Mouse (Mus musculus): Measurements from ENCODE around the gene Acad10. TPM values are rescaled to one million over a fixed set of nuclear protein-coding genes. Genes with fewer than 3 reads are reported as not detected.
"Not testable (repeated sequence)": the region's sequence is repeated elsewhere in the genome, so short reads cannot be mapped to it uniquely, and the experiment has no call there.

Gene Acad10
- 9.6 and 10.3 TPM in 2 replicates for polyA plus RNA-seq (2012; rRNA removed)

DNA sequence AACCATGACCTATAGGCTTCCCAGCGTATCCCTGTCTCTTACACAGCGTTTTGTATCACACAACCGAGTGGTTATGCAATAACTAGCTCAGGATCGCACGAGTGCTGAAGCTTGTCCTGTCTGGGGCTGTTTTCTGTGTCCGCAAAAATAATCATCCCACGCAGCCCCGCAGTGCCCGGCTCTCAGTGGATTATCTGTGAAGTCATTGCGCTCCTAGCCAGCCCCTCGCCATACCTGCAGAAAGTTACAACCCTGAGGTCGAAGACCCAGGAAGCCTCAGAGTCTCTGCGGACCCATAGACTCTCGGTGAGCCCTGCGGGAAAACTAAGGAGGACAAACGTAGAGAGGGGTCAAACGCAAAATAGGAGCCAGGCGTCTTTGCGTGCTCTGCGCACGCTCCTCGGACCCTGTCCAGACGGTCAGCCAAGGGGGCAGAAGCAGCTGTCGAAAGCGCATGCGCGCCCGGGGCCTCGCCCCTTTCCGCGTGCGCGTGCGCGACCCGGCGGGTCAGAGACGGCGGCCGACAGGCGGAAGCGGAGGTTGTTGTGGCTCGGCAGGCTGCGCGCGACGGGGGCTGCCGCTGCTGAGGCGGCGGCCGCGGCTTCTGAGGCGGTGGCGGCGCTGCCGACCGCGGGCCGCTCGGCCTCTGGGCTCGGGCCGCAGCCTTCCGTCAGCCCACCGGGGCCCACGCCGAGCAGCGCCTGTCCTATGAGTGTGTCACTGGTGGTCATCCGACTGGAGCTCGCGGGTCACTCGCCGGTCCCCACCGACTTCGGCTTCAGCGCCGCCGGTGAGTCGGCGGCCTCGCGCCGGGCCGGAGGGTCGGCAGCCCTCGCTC, at the start of gene Acad10, which contains the start of gene Brap:
Acad10 (minus strand) TSS at position 456 of the 838 bp plus-strand sequence.
Brap (plus strand) TSS at position 505 of the 838 bp plus-strand sequence.
- peak; percentile 95 for DNase-seq (ENCODE audit: low spot score)

DNA sequence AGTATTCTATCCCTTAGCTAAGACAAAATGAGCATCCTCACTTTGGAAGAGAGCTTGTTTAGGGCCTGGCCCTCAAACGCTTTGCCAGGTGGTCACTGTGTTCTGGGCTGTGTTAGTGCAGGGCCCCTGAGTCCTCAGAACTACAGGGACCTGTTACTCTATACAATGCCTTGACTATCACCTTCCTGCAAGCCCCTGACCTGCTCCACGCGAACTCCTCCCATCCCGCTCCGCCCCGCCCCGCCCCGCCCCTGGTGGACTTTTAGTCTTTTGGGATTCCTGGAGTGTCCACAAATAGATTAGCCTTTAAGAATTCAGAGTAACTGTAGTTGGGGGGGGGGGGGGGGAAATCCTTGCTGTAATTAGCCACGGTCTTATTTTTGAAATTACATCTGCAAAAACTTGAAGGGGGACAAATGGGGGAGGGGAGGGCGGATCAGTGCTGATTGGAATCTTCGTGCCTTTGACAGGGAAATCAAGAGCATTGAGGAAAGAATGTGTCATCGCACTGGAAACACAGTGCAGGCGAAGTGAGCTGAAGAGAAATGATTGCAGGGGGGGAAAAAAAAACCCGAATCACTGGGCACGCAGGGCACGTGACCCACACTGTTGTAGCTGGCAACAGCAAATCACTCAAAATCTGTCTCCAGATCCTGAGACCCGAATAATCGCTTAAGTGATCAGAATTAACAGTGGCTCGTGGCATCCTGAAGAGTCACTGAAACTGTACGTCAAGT, 44.4 kb upstream of the Acad10 start:
- no peak for DNase-seq (ENCODE audit: low spot score)

DNA sequence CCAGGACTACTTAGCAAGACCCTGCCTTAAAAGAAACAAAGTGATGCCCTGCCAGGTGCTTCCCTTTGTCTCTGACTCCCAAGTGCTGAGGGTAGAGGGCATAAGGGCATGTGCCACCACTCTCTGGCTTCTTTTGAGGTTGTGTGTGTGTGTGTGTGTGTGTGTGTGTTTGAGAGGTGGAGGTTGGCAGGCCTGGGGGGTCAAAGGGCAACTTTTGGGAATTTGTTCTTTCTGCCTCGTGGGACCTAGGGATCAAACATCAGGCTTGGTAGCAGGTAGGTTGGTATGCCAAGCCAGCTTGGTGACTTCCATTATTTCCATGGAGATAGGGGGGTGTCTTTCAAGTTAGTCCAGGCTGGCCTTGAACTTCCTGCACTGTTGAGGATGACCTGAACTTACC, 43.0 kb upstream of the Acad10 start:
- DNase-seq (ENCODE audit: low spot score) = no peak

DNA sequence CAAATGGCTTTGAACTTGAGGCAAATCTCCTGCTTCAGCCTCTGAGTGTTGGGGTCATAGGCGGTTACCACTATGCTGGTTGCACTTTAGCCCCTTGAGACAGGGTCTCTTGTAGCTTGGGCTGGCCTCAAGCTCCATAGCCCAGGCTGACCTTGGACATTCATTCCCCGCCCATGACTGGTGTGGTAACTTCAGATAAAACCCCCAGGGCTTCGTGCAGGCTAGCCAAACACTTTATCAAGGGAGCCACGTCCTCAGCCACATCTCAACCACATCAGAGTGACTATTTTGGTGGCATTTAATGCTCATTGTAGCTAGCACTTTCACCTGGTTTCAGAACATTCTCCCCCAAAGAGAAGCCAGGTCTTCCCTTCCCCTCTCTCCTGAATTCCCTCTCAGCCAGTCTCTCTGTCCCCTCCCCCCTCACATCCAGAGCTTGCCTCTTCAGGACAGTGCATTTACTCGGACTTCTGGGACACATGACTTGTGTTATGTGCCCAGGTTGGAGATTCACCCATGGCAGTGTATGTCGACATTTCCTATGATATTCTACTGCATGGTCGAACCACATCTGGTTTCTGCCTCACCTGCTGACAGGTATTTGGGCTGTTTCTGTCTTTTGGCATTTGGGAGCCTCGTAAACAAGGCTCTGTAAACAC, 40.9 kb upstream of the Acad10 start:
- DNase-seq (ENCODE audit: low spot score) = no peak

DNA sequence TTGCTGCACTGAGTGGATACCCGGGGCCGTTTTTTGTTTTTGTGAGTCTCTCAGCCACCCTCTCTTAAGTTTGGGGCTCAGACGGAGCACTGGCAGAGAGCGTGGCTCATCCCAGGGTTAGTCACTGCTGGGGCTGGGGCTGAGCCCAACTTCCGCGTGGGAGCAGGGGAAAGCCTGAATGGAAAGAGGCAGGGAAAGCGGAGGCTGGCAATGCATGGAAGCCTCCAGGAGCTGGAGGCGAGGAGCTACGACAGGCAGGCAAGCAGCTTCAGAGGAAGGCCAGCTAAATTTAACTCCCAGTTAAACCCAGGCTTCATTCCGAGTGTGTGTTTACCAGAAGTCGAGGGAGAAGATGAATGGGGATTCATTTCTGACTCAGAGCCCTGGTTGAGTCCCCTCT, 40.2 kb upstream of the Acad10 start:
- no peak for DNase-seq (ENCODE audit: low spot score)

DNA sequence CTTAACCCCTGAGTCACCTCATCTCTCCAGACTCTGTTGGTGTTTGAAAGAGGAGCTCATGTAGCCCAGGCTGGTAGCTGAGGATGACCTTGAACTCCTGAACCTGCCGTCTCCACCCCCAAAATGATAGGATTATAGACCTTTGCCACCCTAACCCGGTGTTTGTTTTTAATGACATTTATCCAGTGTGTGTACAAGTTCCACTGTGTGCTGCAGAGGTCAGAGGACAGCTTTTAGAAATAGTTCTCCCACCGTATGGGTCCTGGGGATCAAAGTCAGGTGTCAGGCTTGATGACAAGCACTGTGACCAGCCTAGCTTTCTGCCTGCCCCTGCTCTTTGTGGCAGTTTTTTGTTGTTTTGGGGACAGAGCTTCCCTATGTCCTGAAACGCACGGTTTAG, 39.6 kb upstream of the Acad10 start:
- DNase-seq (ENCODE audit: low spot score) = no peak

DNA sequence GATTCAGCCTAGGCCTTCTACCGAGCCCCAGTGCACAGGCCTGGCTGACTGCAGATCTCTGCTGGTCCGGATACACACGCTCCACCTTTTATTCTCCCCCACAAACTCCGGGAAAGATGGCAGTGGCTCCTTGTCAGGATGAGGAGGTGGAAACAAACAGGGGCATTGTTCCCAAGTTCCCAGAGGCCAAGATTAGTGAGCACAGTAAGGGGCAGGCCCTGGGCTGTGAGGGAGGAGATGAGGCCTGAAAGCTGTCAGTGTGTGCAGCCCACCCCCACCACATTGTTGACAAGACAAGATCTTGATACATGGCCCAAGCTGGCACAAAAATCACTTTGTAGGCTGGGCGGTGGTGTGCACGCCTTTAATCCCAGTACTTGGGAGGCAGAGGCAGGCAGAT, 36.4 kb upstream of the Acad10 start:
- DNase-seq (ENCODE audit: low spot score) = no peak

DNA sequence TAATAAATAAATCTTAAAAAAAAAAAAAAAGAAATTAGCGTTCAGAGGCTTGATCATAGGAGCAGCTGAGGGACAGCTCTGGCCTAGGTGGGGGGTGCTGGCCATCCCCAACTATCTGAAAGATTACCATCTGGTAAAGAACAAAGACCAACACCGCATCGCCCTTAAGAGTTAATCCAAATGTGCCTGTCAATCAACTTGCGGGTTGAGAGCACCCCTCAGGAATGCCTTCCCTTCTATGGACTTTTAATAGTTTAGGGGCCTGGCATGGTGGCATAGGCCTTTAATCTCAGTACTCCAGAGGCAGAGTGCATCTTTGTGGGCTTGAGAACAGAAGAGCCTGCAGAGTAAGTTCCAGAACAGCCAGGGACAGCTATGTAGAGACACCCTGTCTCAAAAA, 32.6 kb upstream of the Acad10 start:
- no peak for DNase-seq (ENCODE audit: low spot score)

DNA sequence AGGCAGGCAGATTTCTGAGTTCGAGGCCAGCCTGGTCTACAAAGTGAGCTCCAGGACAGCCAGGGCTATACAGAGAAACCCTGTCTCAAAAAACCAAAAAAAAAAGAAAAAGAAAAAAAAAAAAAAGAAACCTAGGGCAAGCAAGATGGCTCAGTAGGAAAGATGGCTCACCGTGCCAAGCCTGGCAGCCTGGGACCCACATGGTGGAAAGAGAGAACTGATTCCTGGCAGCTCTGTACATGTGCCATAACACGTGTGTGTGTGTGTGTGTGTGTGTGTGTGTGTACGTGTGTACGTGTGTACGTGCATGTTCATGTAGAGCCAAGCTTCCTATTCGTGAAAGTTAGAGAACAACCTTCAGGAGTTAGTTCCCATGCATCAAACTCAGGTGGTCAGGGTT, 31.1 kb upstream of the Acad10 start:
- not testable (repeated sequence) for DNase-seq (ENCODE audit: low spot score)

DNA sequence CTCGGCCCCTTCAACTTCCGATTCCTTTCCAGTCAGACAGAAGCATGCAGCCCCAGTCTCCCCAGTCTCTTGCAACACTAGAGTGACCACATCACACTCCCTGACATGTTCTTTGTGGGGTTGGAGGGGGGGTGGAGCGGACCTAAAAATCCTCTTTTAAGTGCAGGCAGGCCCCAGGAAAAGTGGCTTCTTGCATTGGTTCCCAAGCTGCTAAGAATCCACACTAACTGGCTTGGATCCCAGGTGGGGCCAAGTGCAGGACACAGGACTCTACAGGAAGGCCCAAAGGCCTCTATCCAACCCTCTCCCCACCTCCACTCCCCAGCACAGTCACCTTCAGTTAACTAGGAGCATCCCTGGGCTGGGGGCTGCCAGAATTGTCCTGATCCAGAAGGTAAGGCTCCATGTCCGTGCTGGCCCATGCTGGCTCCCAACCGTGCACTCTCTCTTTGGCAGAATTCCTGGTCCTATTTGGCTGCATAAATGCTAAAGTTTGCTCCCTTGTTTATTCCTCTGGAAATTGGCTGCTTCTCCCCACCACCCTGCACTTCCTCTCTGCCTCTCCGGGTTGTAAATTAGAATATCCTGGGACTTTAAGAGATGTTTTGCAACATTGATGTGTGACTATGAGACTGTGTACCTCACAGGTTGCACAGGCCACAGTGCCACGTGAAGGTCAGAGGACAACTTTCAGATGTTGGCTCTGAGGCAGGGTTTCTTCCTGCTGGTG, 30.3 kb upstream of the Acad10 start:
- DNase-seq (ENCODE audit: low spot score) = no peak

DNA sequence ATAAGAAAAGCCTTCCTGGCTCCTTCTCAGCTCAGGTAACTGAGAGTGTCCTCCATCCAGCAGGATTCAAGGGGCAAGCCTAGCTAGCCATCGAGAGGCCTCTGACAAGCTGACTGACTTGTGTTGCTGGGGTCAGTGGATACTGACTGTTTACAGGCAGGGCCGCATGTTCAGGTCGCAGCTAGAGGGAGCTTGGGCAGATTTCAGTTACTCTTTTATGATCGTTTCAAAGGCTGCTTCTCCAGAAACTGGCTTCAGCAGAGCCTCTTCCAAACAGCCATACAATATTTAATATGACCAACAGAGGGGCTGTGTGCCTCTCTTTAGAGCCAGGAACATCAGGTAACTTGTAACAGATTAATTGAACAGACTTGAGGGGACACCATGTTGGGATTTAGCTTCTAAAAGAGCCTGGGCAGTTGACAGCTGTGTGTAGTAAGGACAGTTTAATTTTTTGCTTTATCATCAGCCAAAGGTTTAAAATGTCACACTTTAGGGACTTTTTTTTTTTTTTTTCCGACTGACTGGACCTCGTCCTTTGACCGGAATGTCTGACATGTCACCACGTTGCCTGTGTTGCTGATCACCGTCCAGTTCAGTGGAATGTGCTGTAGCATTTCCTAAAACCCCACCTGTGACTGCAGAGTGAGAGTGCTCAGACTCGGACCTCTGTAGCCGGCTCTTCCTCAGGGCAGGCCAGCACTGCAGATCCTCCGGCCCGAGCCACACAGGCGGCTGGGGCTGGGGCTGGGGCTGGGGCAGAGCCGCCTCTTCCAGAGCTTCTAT, 26.0 kb upstream of the Acad10 start:
- DNase-seq (ENCODE audit: low spot score) = no peak

DNA sequence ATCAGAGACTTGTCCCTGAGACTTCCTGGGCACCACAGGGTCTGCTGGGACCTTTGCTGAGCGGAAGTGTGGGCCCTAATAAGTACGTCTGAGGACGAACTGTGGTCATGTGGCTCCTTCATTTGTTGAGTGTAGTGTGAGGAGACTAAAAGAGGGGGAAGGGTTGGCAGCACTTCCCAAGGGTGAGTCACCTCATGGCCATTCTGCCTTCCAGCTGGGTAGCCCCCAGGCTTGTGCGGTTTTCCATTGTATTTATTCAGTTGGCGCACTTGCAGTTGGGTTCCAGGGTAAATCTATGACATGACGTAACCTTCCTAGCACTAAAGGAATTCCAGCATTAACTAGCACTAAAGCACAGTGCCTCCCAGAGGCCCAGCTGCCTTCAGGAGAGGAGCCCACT, 25.2 kb upstream of the Acad10 start:
- no peak for DNase-seq (ENCODE audit: low spot score)

DNA sequence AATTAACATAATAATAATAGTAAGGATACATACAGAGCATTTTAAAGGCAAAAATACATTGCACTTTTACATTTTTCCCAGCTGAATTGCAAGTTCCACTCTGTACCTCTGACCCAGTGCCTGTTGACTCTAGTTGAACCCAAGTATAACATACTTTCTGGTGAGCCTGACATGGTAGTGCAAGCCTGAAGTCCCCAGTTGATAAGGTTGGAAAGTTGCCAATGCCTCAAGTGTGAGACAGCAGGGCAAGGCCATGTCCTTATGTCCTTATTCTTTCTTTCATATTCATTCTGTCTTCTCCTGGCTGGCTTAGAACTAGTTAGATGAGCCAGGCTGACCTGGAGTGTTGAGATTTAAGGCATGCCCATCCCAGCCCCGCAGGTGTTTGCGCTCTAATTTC, 21.9 kb upstream of the Acad10 start:
- no peak for DNase-seq (ENCODE audit: low spot score)

DNA sequence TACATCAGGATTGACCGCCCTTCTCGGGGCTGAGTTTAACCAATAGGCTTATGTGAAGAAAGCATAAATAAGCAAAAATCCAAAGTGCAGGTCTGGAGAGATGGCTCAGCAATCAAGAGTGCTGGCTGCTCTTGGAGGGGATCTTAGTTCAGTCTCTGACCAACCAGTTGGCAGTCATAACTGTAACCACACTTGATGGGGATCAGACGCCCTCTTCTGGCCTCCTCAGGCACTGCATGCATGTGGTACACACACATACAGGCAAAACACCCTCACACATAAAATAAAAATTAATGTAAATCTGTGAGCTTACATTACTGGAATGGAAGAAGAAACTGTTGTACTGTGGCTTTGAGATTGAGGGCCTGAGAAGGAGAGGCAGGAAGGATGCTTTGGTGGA, 10.1 kb upstream of the Acad10 start:
- no peak for DNase-seq (ENCODE audit: low spot score)

DNA sequence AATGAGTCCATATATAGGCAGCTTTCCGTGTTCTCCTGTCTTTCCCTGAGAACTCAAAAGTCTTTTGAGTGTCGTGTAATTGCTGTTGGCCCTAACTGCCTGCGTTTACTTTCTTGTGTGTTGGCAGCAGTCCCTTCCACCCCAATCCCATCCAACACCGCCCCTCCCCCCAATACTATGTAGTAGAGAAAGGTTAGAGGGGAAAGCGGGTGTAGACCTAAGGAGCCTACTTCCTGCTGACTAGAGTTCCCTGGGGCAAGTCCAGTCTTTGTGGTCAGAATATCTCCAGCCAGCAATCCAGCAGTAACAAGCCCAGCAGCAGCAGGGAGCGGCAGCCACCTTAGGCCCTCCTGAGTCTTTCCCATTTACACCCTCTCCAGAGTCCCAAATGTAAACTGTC, 8.1 kb upstream of the Acad10 start:
- DNase-seq (ENCODE audit: low spot score) = no peak

DNA sequence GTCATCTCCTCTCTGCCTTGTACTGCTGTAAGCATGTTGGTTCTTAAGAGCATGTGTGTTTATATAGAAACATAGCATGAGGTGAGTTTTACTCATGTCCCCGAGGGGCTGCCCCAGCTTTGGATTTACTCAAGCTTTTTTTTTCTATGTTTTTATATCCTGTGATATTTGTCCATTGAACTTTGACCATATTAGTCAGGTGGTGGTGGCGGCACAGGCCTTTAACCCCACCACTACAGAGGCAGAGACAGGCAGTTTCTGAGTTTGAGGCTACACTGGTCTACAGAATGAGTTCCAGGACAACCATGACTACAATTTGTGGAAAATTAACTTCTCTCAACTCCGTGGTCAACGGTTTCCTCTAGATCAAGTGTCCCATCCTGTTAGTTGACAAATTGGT, 6.8 kb upstream of the Acad10 start:
- DNase-seq (ENCODE audit: low spot score) = no peak

DNA sequence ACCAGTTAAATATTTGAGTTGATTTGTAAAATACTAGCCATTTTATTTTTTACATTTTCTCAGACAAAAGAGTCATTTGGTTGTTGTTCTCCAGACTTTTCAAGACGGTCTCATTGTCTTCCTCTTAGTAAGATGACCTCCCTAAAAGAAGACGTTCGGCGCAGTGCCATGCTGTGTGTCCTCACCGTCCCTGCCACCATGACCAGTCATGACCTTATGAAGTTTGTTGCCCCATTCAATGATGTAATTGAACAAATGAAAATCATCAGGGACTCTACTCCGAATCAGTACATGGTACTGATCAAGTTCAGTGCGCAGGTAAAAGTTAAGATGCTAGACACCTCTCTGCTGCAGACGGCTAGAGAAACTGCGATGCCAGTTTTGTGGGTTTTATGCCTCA, 4.7 kb upstream of the Acad10 start:
- DNase-seq (ENCODE audit: low spot score) = no peak

DNA sequence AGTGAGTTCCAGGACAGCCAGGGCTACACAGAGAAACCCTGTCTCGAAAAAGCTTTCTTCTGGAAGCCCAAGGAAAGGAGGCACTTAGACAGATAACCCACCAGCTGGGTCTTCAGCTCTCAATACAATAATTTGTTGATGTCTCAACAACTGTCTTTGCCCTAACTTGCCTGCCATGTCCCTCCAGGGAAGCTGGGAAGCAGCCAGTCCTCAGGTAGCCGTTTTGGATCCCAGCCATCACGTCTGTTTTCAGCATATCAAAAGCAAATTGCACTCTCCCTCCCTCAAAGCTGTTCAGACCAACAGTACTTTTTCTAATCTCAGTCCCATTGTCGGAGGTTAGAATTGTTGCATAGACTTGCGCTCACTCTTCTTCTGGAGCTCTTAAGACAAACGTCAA, 3.8 kb upstream of the Acad10 start:
- DNase-seq (ENCODE audit: low spot score) = no peak

DNA sequence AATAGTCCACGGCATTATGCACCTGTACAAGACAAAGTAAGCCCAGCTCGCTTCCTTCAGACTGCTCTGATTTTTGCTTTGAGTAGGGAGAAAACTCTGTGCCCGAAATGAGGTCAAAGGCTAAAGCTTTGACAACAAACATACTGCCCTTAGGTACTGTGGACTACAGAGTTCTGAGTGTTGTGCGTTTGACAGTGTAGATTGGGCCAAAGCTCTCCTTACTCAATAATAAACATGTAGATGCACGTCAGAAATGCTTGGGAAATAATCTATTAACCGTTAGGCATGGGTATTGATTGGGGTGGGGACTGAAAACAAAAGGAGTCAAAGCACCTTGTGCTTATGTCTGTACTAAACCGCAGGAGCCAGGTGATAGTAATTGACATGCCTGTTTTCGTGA, 3.1 kb upstream of the Acad10 start:
- no peak for DNase-seq (ENCODE audit: low spot score)

DNA sequence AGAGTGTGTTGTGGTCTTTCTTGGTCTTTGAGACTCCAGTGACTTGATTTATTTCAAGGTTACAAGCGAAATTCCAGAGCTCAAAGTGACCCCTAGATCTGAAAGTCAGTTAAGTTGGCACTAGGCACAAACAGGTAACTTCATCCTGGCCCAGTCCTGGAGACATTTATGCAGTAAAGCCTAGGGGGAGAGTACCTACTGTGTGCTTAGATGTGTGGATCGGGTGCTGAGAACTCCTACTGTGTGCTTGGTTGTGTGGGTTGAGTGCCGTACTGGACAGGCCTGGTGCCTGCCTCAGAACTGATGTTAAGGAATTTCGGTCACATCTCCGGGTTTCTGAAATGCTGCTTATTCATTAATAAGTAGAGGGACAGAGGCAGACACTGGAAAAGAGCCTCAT, 1.2 kb upstream of the Acad10 start:
- no peak for DNase-seq (ENCODE audit: low spot score)

DNA sequence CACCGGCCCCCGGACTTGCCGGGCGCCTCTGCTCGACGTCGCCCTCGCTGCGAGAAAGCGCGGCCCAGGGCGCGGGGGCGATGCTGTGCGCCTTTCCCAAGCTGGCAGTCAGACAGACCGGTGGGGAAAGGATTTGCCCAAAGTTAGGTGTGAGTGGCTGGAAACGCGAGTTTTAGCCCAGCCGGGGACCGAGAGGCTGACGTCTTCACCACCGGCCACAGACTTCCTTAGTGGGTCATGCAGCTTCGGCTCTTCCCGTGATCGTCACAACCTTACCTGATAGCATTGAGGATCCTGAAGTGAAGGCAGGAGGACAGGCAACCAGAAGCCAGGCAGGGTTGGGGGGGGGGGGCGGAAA, 562 bp upstream of the Acad10 start:
- no peak for DNase-seq (ENCODE audit: low spot score)
